Mouse (Mus musculus): ENCODE results near the gene Zbtb32. TPM values are rescaled to one million over a fixed set of nuclear protein-coding genes. Genes with fewer than 3 reads are reported as not detected.
A peak's percentile ranks its signal among the peaks of the same experiment; 100 is the strongest.

Zbtb32 gene
- total and polyA plus RNA-seq, 3 experiments, result 20.1 to 32.8 TPM; not detected in 1

DNA sequence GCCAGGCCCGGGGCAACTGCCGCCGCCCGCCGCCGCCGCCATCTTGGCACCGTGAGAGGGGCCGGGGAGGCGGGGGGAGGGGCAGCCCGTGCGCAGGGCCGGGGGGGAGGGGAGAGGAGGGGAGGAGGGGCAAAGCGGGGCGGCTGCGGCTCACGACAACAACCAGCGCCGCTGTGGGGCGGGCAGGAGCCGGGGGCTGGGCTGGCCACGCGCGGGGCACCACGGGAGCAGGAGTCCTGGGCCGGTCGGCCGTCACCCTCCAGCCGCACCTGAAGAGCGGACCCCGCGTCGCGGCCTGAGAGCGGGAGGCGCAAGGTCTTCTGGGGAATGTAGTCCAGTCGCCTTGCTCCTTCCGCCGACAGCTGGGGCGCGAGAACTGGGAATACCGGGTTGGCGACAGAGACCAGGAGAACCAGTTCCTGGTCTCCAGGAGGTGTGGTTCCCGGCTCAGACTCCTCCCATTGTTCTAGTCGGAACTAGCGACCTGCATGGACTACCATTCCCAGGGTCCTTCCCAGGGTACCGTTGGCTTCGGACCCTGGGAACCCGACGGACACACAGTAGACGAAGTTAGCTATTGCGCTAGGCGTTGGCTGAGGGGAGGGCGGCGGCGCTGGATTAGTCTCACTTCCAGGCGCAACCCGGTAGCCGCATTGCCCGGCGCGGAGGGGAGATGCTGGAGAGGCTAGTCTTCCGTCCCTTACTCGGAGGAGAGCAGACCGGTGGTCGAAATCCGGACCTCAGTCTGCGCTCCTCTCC, 9.9 kb downstream of the Zbtb32 start, which contains the start of gene Kmt2b:
Kmt2b (minus strand) TSS at position 51 of the 759 bp plus-strand sequence.
- Histone ChIP-seq H3K36me3 (ENCODE audit: control insufficient read depth in 1 of 2, insufficient read depth in 2 of 2, low read length in 2 of 2) (peaks cover 4 to 13% of the 10 kb centered on the region in 2 experiments; a peak in 3 of 4 replicates), H3K9ac (ENCODE audit: control insufficient read depth, low read depth, low read length, poor library complexity, severe bottlenecking) (peak within 1 kb of the TSS; percentile 93), H3K79me2 (ENCODE audit: control insufficient read depth, insufficient read depth, low read length, poor library complexity) (peaks cover 36% of the 10 kb centered on the region), H3K27ac (ENCODE audit: control insufficient read depth, low read depth, low read length) (peak within 1 kb of the TSS; percentile 70), H3K4me1 (ENCODE audit: control insufficient read depth in 1 of 2, insufficient read depth in 2 of 2, low read length in 2 of 2) (peaks cover 7 to 31% of the 10 kb centered on the region in 2 experiments; a peak in 3 of 4 replicates), H3K27me3 (ENCODE audit: control insufficient read depth in 1 of 2, insufficient read depth in 2 of 2, low read length in 2 of 2) (no peaks in the 10 kb centered on the region), H3K9me3 (replicated peaks; ENCODE audit: insufficient read depth, low read length) (no peaks in the 10 kb centered on the region), H3K4me3 (ENCODE audit: control insufficient read depth in 1 of 2, insufficient read depth in 1 of 2, low read depth in 2 of 2, low read length in 2 of 2) (peak within 1 kb of the TSS; percentile 83 to 99)
- DNase-seq (ENCODE audit: low read depth, low spot score), result peak; percentile 97
- TF ChIP-seq MYC (IDR thresholded peaks at IDR 0.05; ENCODE audit: low read depth, low read length) (no peak), ZKSCAN1 (IDR thresholded peaks at IDR 0.05; ENCODE audit: low read depth, low read length) (no peak), MYB (IDR thresholded peaks at IDR 0.05; ENCODE audit: low read depth, low read length) (no peak), USF1 (IDR thresholded peaks at IDR 0.05; ENCODE audit: low read depth, low read length) (no peak), MAZ (IDR thresholded peaks at IDR 0.05; ENCODE audit: low read depth, low read length) (peak; percentile 91), CTCF (IDR thresholded peaks at IDR 0.05 in 2 of 3, conservative IDR thresholded peaks at IDR 0.05 in 1 of 3; ENCODE audit: control insufficient read depth in 1 of 3, insufficient read depth in 1 of 3, low read depth in 2 of 3, low read length in 3 of 3, poor library complexity in 1 of 3, severe bottlenecking in 1 of 3) (no peak), CHD2 (IDR thresholded peaks at IDR 0.05; ENCODE audit: low read length) (no peak; the same call in 1 of the 2 replicates), RAD21 (IDR thresholded peaks at IDR 0.05; ENCODE audit: low read depth, low read length) (no peak), SIN3A (IDR thresholded peaks at IDR 0.05; ENCODE audit: low read length) (peak; percentile 68; the same call in 1 of the 2 replicates), KAT2A (conservative IDR thresholded peaks at IDR 0.05; ENCODE audit: low read depth, low read length) (peak; percentile 87), POLR2A (IDR thresholded peaks at IDR 0.05; ENCODE audit: control insufficient read depth in 1 of 2, insufficient read depth in 1 of 2, low read depth in 1 of 2, low read length in 2 of 2, poor library complexity in 1 of 2) (peak in 1 of 2 experiments; percentile 69; a peak in 2 of 4 replicates), BHLHE40 (IDR thresholded peaks at IDR 0.05; ENCODE audit: borderline replicate concordance, low read depth, low read length) (0 out of 2 replicates have a peak, but pooled peaks have one; percentile 31), ZNF384 (IDR thresholded peaks at IDR 0.05; ENCODE audit: low read depth, low read length) (no peak), POLR2AphosphoS2 (IDR thresholded peaks at IDR 0.05; ENCODE audit: low read length) (no peak), NELFE (IDR thresholded peaks at IDR 0.05; ENCODE audit: low read depth, low read length) (no peak; the same call in none of the 2 replicates), E2F4 (IDR thresholded peaks at IDR 0.05; ENCODE audit: borderline replicate concordance, low read depth, low read length) (no peak), NRF1 (IDR thresholded peaks at IDR 0.05; ENCODE audit: insufficient read depth, low read depth, low read length, poor library complexity, severe bottlenecking) (peak; percentile 42; the same call in 1 of the 2 replicates), TAL1 (IDR thresholded peaks at IDR 0.05; ENCODE audit: low read length) (no peak), EP300 (IDR thresholded peaks at IDR 0.05; ENCODE audit: low read depth in 1 of 2, low read length in 2 of 2) (no peak), MXI1 (IDR thresholded peaks at IDR 0.05; ENCODE audit: low read depth, low read length) (no peak; the same call in 1 of the 2 replicates), TBP (IDR thresholded peaks at IDR 0.05; ENCODE audit: low read depth, low read length) (no peak), SMC3 (IDR thresholded peaks at IDR 0.05; ENCODE audit: low read depth, low read length) (no peak), ELF1 (IDR thresholded peaks at IDR 0.05; ENCODE audit: low read depth, low read length) (peak; percentile 68; the same call in 1 of the 2 replicates), GABPA (IDR thresholded peaks at IDR 0.05; ENCODE audit: low read depth, low read length) (no peak), GATA1 (IDR thresholded peaks at IDR 0.05; ENCODE audit: low read depth, low read length) (no peak), MEF2A (IDR thresholded peaks at IDR 0.05; ENCODE audit: extremely low read depth, insufficient replicate concordance, low read depth, low read length, poor library complexity, severe bottlenecking) (no peak), MAX (IDR thresholded peaks at IDR 0.05; ENCODE audit: low read length) (peak; percentile 45; the same call in 1 of the 2 replicates), HCFC1 (IDR thresholded peaks at IDR 0.05; ENCODE audit: low read depth, low read length) (peak; percentile 95), CHD1 (IDR thresholded peaks at IDR 0.05; ENCODE audit: low read depth, low read length) (no peak), USF2 (IDR thresholded peaks at IDR 0.05; ENCODE audit: borderline replicate concordance in 1 of 2, insufficient read depth in 1 of 2, low read depth in 1 of 2, low read length in 2 of 2) (no peak), UBTF (IDR thresholded peaks at IDR 0.05; ENCODE audit: borderline replicate concordance, insufficient read depth, low read depth, low read length) (no peak), MAFK (IDR thresholded peaks at IDR 0.05; ENCODE audit: borderline replicate concordance, low read depth, low read length) (no peak), JUND (IDR thresholded peaks at IDR 0.05; ENCODE audit: low read depth, low read length) (no peak), ZC3H11A (IDR thresholded peaks at IDR 0.05; ENCODE audit: low read depth, low read length) (no peak), RCOR1 (IDR thresholded peaks at IDR 0.05; ENCODE audit: low read depth, low read length) (no peak), ETS1 (IDR thresholded peaks at IDR 0.05; ENCODE audit: low read depth, low read length) (peak; percentile 43; the same call in 1 of the 2 replicates)
